Mouse (Mus musculus): ENCODE measurements around the gene Prr15. TPM values are rescaled to one million over a fixed set of nuclear protein-coding genes. Genes with fewer than 3 reads are reported as not detected.
A peak's percentile ranks its signal among the peaks of the same experiment; 100 is the strongest.

Gene Prr15
- total and polyA plus RNA-seq, 2 experiments from 2014 or later = 2.6 to 4.8 TPM

DNA sequence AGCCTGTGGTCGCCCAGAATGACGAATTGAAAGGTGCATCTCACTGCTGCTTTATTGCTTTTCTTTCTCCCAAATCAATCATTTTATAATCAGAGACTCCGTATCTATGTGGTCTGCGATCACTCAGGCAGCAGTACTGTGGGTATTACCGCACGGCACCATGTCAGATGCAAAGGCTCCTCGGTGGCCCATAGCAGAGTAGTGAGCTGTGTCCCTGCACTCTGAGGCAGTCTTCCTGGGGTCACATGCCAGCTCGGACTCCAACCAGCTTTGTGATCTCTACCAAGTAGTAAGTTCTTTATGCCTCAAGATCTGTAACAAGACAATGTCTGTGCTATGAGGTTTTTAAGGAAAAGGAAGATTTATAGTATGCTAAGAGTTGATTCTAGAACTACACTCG is 7.0 kb upstream of the Prr15 start:
- no peaks in the 10 kb centered on the region for H3K27me3 ChIP-seq (ENCODE audit: insufficient read depth, low read length)
- no peak overlapping the region for H3K4me2 ChIP-seq (ENCODE audit: low read depth)
- no peak overlapping the region for H3K27ac ChIP-seq (ENCODE audit: low read depth, low read length)
- 87% methylated on average over 9 of the region's 9 CpGs for WGBS
- TF ChIP-seq CTCF (IDR thresholded peaks at IDR 0.05; ENCODE audit: low read depth) = no peak
- ATAC-seq (no peak), DNase-seq (no peak)
- no peaks in the 10 kb centered on the region for H3K36me3 ChIP-seq (ENCODE audit: insufficient read depth)
- no peaks in the 10 kb centered on the region for H3K9me3 ChIP-seq (ENCODE audit: low read length)
- H3K4me3 ChIP-seq (ENCODE audit: low read depth, low read length) = no peak overlapping the region
- H3K4me1 ChIP-seq (ENCODE audit: insufficient read depth) = no peaks in the 10 kb centered on the region
- no peak overlapping the region for H3K9ac ChIP-seq

DNA sequence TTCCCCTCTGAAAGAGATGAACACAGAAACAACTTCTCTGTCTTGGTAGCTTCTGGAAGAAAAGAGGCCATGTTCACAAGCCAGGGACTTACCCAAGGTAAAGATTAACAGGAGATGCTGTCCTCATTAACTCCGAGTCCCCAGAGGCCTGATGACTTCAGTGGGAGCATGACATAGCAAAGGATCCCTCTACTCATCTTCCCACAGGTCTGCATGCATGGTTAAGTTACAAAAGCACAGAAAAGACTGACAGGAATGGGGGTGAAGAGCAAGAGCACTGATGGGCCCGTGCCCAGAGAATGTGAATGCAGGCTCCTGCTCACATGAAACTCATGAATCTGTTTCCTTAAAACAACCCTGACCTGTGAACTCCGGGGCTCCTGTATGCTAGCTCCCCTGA is 6.4 kb upstream of the Prr15 start:
- WGBS = 85% methylated on average over 3 of the region's 3 CpGs
- Histone ChIP-seq H3K4me3 (ENCODE audit: low read depth, low read length) (no peak overlapping the region), H3K9ac (no peak overlapping the region), H3K36me3 (ENCODE audit: insufficient read depth) (no peaks in the 10 kb centered on the region), H3K9me3 (ENCODE audit: low read length) (no peaks in the 10 kb centered on the region), H3K27me3 (ENCODE audit: insufficient read depth, low read length) (no peaks in the 10 kb centered on the region), H3K4me2 (ENCODE audit: low read depth) (no peak overlapping the region), H3K27ac (ENCODE audit: low read depth, low read length) (no peak overlapping the region), H3K4me1 (ENCODE audit: insufficient read depth) (no peaks in the 10 kb centered on the region)
- no peak for TF ChIP-seq CTCF (IDR thresholded peaks at IDR 0.05; ENCODE audit: low read depth)
- no peak for DNase-seq
- ATAC-seq = no peak

DNA sequence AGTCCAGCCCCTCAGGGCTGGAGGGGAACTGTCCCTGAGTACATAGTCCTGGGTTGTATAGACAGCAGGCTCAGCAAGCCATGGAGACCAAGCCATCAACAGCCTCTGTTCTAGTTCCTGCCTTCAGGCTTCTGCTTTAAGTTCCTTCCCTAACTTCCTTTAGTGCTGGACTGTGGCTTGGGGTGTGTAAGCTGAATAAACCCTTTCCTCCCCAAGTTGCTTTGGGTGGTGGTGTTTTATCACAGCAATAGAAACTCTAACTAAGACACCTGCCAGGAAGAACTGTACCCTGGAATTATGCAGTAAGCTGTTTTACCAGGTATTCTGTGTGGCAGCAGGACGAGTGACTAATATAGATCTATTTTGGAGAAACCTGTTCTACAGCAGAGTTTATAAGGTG is 5.4 kb upstream of the Prr15 start:
- Histone ChIP-seq H3K4me3 (ENCODE audit: low read depth, low read length) (no peak overlapping the region), H3K36me3 (ENCODE audit: insufficient read depth) (no peaks in the 10 kb centered on the region), H3K4me1 (ENCODE audit: insufficient read depth) (no peaks in the 10 kb centered on the region), H3K27me3 (ENCODE audit: insufficient read depth, low read length) (peaks cover under 1% of the 10 kb centered on the region; the same call in 1 of the 2 replicates), H3K4me2 (ENCODE audit: low read depth) (no peak overlapping the region), H3K9me3 (ENCODE audit: low read length) (no peaks in the 10 kb centered on the region), H3K27ac (ENCODE audit: low read depth, low read length) (no peak overlapping the region), H3K9ac (no peak overlapping the region)
- 87% methylated on average over 1 of the region's 1 CpGs for WGBS
- TF ChIP-seq CTCF (IDR thresholded peaks at IDR 0.05; ENCODE audit: low read depth) = no peak
- DNase-seq (no peak), ATAC-seq (no peak)

DNA sequence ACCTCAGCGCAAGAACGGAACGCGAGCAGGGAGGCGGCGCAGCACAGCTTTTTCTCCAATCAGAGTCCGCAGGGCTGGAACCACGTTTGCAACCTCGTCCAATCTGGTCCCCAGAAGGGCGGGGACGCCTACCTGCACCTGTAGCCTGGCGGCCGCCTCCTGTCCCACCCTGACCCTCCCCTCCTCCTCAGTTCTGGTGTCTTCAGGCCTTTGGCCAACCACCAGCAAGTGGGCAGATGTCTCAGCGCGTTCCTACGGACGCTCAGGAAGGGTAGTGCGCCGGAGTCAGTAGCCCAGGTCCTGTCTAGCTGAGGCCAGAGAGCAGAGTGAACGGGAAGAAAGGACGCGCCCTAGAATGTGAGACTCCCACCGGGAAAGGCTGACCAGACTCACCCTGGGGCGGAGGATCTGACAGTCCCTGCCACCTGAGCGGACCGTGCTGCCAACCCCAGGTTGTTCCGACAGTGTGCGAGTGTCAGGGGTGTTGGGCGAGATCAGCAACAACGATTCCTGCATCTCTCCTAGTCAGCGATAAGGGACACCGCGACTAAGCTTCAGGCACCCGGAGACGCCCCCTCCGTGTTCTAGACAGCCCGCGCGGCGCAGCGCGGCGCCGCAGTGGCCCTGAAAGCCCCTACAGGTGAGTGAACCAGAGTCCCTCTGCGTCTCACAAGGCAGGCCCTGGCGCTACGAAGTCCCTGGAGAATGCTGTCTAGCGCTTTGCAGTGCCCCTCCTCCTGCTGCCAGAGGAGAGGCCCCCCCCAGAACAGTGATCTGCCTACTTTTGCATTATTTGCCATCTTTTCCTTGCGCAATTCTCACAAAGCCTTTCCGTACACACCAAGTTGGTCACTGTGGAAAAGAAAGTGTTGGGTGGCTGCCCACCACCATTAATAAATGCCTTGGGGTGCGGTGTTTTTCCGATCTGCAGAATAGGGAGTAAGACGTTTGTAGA is 1.3 kb downstream of the Prr15 start:
- peaks cover 15% of the 10 kb centered on the region; the same call in 1 of the 2 replicates for H3K27me3 ChIP-seq (ENCODE audit: insufficient read depth, low read length)
- WGBS = under 1% methylated on average over 53 of the region's 53 CpGs
- DNase-seq = peak; percentile 78
- peaks cover 4% of the 10 kb centered on the region; the same call in 1 of the 2 replicates for H3K4me1 ChIP-seq (ENCODE audit: insufficient read depth)
- H3K4me2 ChIP-seq (ENCODE audit: low read depth) = peak overlapping the region; percentile 93
- no peak for TF ChIP-seq CTCF (IDR thresholded peaks at IDR 0.05; ENCODE audit: low read depth)
- no peaks in the 10 kb centered on the region for H3K36me3 ChIP-seq (ENCODE audit: insufficient read depth)
- no peak overlapping the region for H3K27ac ChIP-seq (ENCODE audit: low read depth, low read length)
- H3K9ac ChIP-seq = peak overlapping the region; percentile 49
- ATAC-seq = peak; percentile 95
- no peaks in the 10 kb centered on the region for H3K9me3 ChIP-seq (ENCODE audit: low read length)
- peak overlapping the region; percentile 47 for H3K4me3 ChIP-seq (ENCODE audit: low read depth, low read length)

DNA sequence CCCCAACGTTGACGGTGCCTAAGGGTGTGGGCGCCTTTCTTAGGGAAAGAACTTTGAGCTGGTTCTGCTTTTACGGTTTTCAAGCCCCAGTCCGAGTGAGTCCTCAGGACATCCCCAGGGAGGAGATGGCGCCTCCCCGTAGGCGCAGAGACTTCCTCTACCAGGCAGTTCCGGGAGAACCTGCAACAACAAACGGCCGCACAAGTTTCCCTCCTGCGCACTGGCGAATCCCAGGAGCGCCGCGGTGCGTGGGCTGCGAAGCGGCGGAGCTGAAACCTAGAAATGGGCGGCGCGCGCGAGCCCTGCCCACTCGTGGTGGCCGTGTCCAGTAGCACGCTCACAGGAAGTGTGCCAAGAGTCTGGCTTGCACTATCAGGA is 2.0 kb downstream of the Prr15 start:
- H3K9ac ChIP-seq = peak overlapping the region; percentile 49
- H3K4me3 ChIP-seq (ENCODE audit: low read depth, low read length) = peak overlapping the region; percentile 47
- ATAC-seq (no peak), DNase-seq (peak; percentile 33)
- no peaks in the 10 kb centered on the region for H3K36me3 ChIP-seq (ENCODE audit: insufficient read depth)
- no peaks in the 10 kb centered on the region for H3K9me3 ChIP-seq (ENCODE audit: low read length)
- WGBS = 2% methylated on average over 28 of the region's 28 CpGs
- H3K27ac ChIP-seq (ENCODE audit: low read depth, low read length) = no peak overlapping the region
- peaks cover 9% of the 10 kb centered on the region for H3K4me1 ChIP-seq (ENCODE audit: insufficient read depth)
- peak overlapping the region; percentile 93 for H3K4me2 ChIP-seq (ENCODE audit: low read depth)
- TF ChIP-seq CTCF (IDR thresholded peaks at IDR 0.05; ENCODE audit: low read depth) = no peak; the same call in 1 of the 2 replicates
- peaks cover 15% of the 10 kb centered on the region; the same call in 1 of the 2 replicates for H3K27me3 ChIP-seq (ENCODE audit: insufficient read depth, low read length)

DNA sequence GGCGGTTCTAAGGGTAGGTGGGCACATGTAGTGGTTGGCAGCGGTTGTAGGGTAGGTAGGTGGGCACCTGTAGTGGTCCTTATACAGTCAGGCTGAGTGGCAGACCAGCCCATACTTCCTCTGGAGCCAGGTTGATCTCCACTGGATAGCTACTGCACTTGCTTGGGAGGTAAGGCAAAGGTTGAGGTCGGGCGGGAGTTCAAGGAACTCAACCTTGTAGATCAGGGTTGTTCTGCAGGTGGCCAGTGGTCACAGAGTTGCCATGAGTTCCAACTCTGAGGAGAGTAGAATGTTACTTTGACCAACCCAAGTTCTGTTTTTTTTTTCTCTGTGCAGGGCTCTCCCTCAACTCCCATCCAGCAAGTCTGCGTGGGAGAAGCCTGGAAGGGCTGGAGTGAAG is 3.1 kb downstream of the Prr15 start:
- no peaks in the 10 kb centered on the region for H3K36me3 ChIP-seq (ENCODE audit: insufficient read depth)
- no peaks in the 10 kb centered on the region for H3K9me3 ChIP-seq (ENCODE audit: low read length)
- no peak overlapping the region for H3K4me3 ChIP-seq (ENCODE audit: low read depth, low read length)
- H3K4me1 ChIP-seq (ENCODE audit: insufficient read depth) = peaks cover 10% of the 10 kb centered on the region
- no peak overlapping the region for H3K9ac ChIP-seq
- DNase-seq (no peak), ATAC-seq (no peak)
- no peak overlapping the region for H3K4me2 ChIP-seq (ENCODE audit: low read depth)
- WGBS = 97% methylated on average over 5 of the region's 5 CpGs
- no peak overlapping the region for H3K27ac ChIP-seq (ENCODE audit: low read depth, low read length)
- H3K27me3 ChIP-seq (ENCODE audit: insufficient read depth, low read length) = peaks cover 15% of the 10 kb centered on the region; the same call in 1 of the 2 replicates
- no peak for TF ChIP-seq CTCF (IDR thresholded peaks at IDR 0.05; ENCODE audit: low read depth)

DNA sequence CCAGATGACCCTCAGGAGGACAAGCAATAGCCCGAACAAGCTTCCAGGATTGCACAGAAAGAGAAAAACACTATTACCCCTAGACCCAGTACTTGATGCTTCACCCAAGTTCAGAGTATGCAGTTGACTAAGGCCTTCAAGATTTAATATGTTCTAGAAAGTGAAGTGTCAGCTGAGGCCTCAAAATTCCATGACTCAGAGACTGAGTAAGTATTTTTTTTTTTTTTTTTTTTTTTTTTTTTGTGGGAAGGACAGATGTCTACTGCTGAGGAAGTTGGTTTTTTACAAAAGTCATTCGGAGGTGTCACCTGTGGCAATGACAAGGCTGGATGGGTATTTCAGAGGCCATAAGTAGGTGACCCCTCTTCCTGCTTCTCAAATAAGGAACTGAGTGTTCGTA is 4.0 kb downstream of the Prr15 start:
- DNase-seq (no peak), ATAC-seq (no peak)
- H3K27me3 ChIP-seq (ENCODE audit: insufficient read depth, low read length) = peaks cover 15% of the 10 kb centered on the region; the same call in 1 of the 2 replicates
- WGBS = 87% methylated on average over 3 of the region's 3 CpGs
- no peak for TF ChIP-seq CTCF (IDR thresholded peaks at IDR 0.05; ENCODE audit: low read depth)
- H3K4me1 ChIP-seq (ENCODE audit: insufficient read depth) = peaks cover 10% of the 10 kb centered on the region
- H3K36me3 ChIP-seq (ENCODE audit: insufficient read depth) = no peaks in the 10 kb centered on the region
- no peak overlapping the region for H3K27ac ChIP-seq (ENCODE audit: low read depth, low read length)
- no peaks in the 10 kb centered on the region for H3K9me3 ChIP-seq (ENCODE audit: low read length)
- H3K9ac ChIP-seq = no peak overlapping the region
- H3K4me3 ChIP-seq (ENCODE audit: low read depth, low read length) = no peak overlapping the region
- no peak overlapping the region for H3K4me2 ChIP-seq (ENCODE audit: low read depth)

Data from forebrain, postnatal 0 days (tissue).